Mouse (Mus musculus): ENCODE measurements around the gene Ccdc141. TPM values are rescaled to one million over a fixed set of nuclear protein-coding genes. Genes with fewer than 3 reads are reported as not detected.

Ccdc141 gene
- polyA plus RNA-seq, 1 experiment from 2014 or later: 10.7 TPM

DNA sequence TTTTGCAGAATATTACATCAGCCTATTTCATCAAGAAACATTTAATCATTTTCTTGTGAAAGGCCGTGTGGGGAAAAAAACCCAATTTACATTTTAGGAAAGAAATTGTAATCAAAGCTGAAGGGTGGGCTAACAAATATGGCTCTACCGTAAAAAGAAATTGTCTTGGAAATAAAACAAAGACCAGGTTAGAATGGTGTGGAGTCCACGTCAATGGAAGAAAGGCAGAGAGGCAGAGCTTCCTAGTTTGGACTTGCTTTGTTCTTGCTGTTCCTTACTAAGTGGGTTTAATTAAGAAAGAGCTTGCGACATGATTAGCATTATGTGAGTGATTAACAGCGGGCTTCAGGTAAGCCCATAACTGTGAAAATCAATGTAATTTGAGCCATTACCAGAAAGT, 199.4 kb downstream of the Ccdc141 start:
- H3K27me3 ChIP-seq (ENCODE audit: control insufficient read depth, insufficient read depth, low read length): no peaks in the 10 kb centered on the region
- peak overlapping the region; percentile 37; the same call in 1 of the 2 replicates for H3K9ac ChIP-seq
- ATAC-seq (ENCODE audit: low FRiP score) (peak; percentile 43; the same call in 1 of the 2 replicates), DNase-seq (ENCODE audit: low spot score) (no peak)
- 54% methylated on average over 5 of the region's 5 CpGs for WGBS
- no peaks in the 10 kb centered on the region for H3K4me1 ChIP-seq (replicated peaks; ENCODE audit: control insufficient read depth, insufficient read depth, low read length)
- no peaks in the 10 kb centered on the region for H3K9me3 ChIP-seq (ENCODE audit: control insufficient read depth, low read length)
- no peak overlapping the region for H3K4me3 ChIP-seq (replicated peaks; ENCODE audit: low read length)
- no peak overlapping the region for H3K27ac ChIP-seq
- H3K4me2 ChIP-seq (replicated peaks): 0 out of 2 replicates have a peak overlapping the region, but pooled peaks have one; percentile 5
- H3K36me3 ChIP-seq (replicated peaks; ENCODE audit: control insufficient read depth, insufficient read depth): no peaks in the 10 kb centered on the region

DNA sequence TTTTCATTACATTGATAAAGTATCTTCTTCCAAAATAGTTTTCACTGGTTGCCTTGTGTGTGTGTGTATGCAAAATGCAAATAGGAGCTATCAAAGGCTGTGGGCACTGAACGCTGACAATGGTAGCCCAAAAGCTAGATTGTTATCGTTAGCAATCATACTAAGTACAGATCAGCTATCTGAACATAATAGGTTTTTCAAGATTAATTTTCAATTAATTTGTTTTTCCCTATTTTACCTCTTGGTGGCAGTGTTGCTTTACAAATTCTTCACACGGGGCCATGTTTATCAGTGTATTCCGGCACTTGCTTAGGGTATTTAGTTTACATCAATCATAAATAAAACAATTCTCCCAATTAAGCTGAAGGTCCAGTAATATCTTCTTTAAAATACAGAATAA, 199.8 kb downstream of the Ccdc141 start:
- Histone ChIP-seq H3K27ac (no peak overlapping the region), H3K9me3 (ENCODE audit: control insufficient read depth, low read length) (no peaks in the 10 kb centered on the region), H3K4me1 (replicated peaks; ENCODE audit: control insufficient read depth, insufficient read depth, low read length) (no peaks in the 10 kb centered on the region), H3K4me3 (replicated peaks; ENCODE audit: low read length) (no peak overlapping the region), H3K4me2 (replicated peaks) (0 out of 2 replicates have a peak overlapping the region, but pooled peaks have one; percentile 5), H3K27me3 (ENCODE audit: control insufficient read depth, insufficient read depth, low read length) (no peaks in the 10 kb centered on the region), H3K36me3 (replicated peaks; ENCODE audit: control insufficient read depth, insufficient read depth) (no peaks in the 10 kb centered on the region), H3K9ac (no peak overlapping the region)
- ATAC-seq (ENCODE audit: low FRiP score): peak; percentile 74; the same call in 1 of the 2 replicates
- peak; percentile 84 for DNase-seq (ENCODE audit: low spot score)
- 23% methylated on average over 4 of the region's 4 CpGs for WGBS

- H3K4me1 ChIP-seq (replicated peaks; ENCODE audit: control insufficient read depth, insufficient read depth, low read length): no peaks in the 10 kb centered on the region
- no peaks in the 10 kb centered on the region for H3K36me3 ChIP-seq (replicated peaks; ENCODE audit: control insufficient read depth, insufficient read depth)
- 69% methylated on average over 6 of the region's 6 CpGs for WGBS
- no peaks in the 10 kb centered on the region for H3K27me3 ChIP-seq (ENCODE audit: control insufficient read depth, insufficient read depth, low read length)
- DNase-seq (ENCODE audit: low spot score) (no peak), ATAC-seq (ENCODE audit: low FRiP score) (no peak)
- no peaks in the 10 kb centered on the region for H3K9me3 ChIP-seq (ENCODE audit: control insufficient read depth, low read length)
- H3K9ac ChIP-seq: no peak overlapping the region
- H3K27ac ChIP-seq: no peak overlapping the region
- no peak overlapping the region for H3K4me2 ChIP-seq (replicated peaks)
- H3K4me3 ChIP-seq (replicated peaks; ENCODE audit: low read length): no peak overlapping the region
Observed at GRCm38 (mm10) chr2:76970204-76970603, 200.2 kb downstream of the Ccdc141 start.

GRCm38 (mm10) chr2:76969637-76970036, 200.8 kb downstream of the Ccdc141 start:
- Histone ChIP-seq H3K9ac (no peak overlapping the region), H3K4me2 (replicated peaks) (no peak overlapping the region), H3K4me1 (replicated peaks; ENCODE audit: control insufficient read depth, insufficient read depth, low read length) (no peaks in the 10 kb centered on the region), H3K36me3 (replicated peaks; ENCODE audit: control insufficient read depth, insufficient read depth) (no peaks in the 10 kb centered on the region), H3K4me3 (replicated peaks; ENCODE audit: low read length) (no peak overlapping the region), H3K27me3 (ENCODE audit: control insufficient read depth, insufficient read depth, low read length) (no peaks in the 10 kb centered on the region), H3K9me3 (ENCODE audit: control insufficient read depth, low read length) (no peaks in the 10 kb centered on the region), H3K27ac (no peak overlapping the region)
- DNase-seq (ENCODE audit: low spot score) (no peak), ATAC-seq (ENCODE audit: low FRiP score) (no peak)
- WGBS: 84% methylated on average over 21 of the region's 21 CpGs

DNA sequence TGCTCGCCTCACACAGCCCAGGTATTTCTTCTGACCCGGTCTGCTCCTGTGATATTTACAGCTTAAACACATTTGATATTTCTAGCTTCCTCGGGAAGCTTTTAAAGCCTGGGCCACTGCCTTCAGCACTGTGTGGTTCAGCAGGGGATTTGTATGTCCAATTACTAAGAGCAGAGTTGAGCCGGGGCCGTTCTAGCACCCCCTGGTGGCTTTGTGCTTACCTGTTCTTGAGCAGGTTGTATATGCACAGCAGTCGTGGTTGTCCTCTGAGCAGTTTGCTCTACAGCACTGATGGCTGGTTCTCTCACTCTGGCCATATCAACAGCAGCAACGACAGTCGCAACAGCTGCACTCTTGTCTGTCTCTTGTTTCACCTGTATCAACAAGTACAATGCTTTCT, 201.5 kb downstream of the Ccdc141 start:
- H3K9ac ChIP-seq: no peak overlapping the region
- H3K27ac ChIP-seq: no peak overlapping the region
- H3K4me3 ChIP-seq (replicated peaks; ENCODE audit: low read length): no peak overlapping the region
- DNase-seq (ENCODE audit: low spot score) (peak; percentile 82), ATAC-seq (ENCODE audit: low FRiP score) (peak; percentile 80; the same call in 1 of the 2 replicates)
- H3K27me3 ChIP-seq (ENCODE audit: control insufficient read depth, insufficient read depth, low read length): no peaks in the 10 kb centered on the region
- no peak overlapping the region for H3K4me2 ChIP-seq (replicated peaks)
- no peaks in the 10 kb centered on the region for H3K36me3 ChIP-seq (replicated peaks; ENCODE audit: control insufficient read depth, insufficient read depth)
- H3K4me1 ChIP-seq (replicated peaks; ENCODE audit: control insufficient read depth, insufficient read depth, low read length): no peaks in the 10 kb centered on the region
- 26% methylated on average over 8 of the region's 8 CpGs for WGBS
- no peaks in the 10 kb centered on the region for H3K9me3 ChIP-seq (ENCODE audit: control insufficient read depth, low read length)

DNA sequence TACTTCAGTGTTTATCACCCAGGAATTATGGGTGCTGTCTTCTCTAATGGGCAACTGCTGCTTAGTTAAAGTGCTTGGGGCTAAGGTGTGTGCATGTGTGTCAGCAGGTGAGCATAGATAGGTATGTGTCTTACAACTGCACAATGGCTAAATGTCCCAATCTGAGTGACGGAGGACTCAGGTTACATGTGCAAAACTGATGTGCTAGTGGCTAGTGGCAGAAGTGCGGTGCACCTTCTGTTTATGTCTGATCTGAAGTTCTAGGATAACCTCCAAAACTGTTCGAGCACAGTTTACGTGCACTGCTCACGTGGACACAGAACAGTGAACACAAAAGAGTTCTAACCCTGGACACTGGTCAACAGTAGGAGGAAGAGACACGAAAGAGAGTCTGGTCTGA, 203.9 kb downstream of the Ccdc141 start:
- no peak for ATAC-seq (ENCODE audit: low FRiP score)
- H3K9me3 ChIP-seq (ENCODE audit: control insufficient read depth, low read length): no peaks in the 10 kb centered on the region
- WGBS: 90% methylated on average over 6 of the region's 6 CpGs
- H3K27me3 ChIP-seq (ENCODE audit: control insufficient read depth, insufficient read depth, low read length): no peaks in the 10 kb centered on the region
- H3K9ac ChIP-seq: no peak overlapping the region
- H3K27ac ChIP-seq: no peak overlapping the region
- no peak overlapping the region for H3K4me2 ChIP-seq (replicated peaks)
- H3K4me3 ChIP-seq (replicated peaks; ENCODE audit: low read length): no peak overlapping the region
- DNase-seq (ENCODE audit: low spot score): no peak
- no peaks in the 10 kb centered on the region for H3K4me1 ChIP-seq (replicated peaks; ENCODE audit: control insufficient read depth, insufficient read depth, low read length)
- H3K36me3 ChIP-seq (replicated peaks; ENCODE audit: control insufficient read depth, insufficient read depth): no peaks in the 10 kb centered on the region

DNA sequence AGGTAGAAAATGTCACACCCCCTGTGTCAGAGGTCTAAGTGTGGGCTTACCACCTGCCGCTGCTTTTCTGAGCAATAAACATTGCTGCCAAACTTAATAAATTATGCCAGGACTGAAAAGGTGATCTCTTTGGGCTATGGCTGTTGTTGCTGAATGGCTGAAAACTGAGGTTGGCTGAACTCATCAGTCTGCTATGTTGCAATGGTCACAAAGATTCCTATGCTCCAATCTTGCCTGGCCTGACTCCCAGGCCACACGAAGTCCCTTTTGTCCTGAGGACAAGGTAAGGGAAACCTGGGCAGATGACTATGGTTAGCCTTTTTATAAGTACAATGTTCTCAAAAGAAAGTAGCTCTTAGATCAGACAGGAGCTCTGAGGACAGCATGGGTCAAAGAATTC, 204.4 kb downstream of the Ccdc141 start:
- Histone ChIP-seq H3K9ac (no peak overlapping the region), H3K4me3 (replicated peaks; ENCODE audit: low read length) (no peak overlapping the region), H3K4me2 (replicated peaks) (no peak overlapping the region), H3K36me3 (replicated peaks; ENCODE audit: control insufficient read depth, insufficient read depth) (no peaks in the 10 kb centered on the region), H3K27ac (no peak overlapping the region), H3K27me3 (ENCODE audit: control insufficient read depth, insufficient read depth, low read length) (no peaks in the 10 kb centered on the region), H3K4me1 (replicated peaks; ENCODE audit: control insufficient read depth, insufficient read depth, low read length) (no peaks in the 10 kb centered on the region), H3K9me3 (ENCODE audit: control insufficient read depth, low read length) (no peaks in the 10 kb centered on the region)
- WGBS: 84% methylated on average over 2 of the region's 2 CpGs
- DNase-seq (ENCODE audit: low spot score): no peak
- no peak for ATAC-seq (ENCODE audit: low FRiP score)

DNA sequence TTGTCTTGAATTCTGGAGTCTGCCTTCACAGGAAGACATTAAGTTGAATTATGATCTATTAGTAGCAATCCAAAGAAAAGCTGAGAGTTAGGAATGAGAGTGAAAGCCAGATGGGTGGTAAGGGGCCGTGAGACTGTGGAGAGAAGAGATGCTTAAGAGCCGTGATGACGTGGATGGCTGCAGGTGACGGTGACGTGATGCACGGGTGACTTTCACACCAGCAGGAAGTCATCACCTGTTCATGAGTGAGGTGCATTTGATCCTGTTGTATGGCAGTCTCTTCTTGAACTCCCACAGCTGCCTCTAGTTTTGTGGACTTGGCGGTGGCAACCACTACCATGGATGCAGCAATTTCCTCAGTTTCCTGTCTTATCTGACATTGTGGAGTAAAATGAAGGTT, 204.9 kb downstream of the Ccdc141 start:
- no peaks in the 10 kb centered on the region for H3K9me3 ChIP-seq (ENCODE audit: control insufficient read depth, low read length)
- H3K27ac ChIP-seq: no peak overlapping the region
- 90% methylated on average over 7 of the region's 7 CpGs for WGBS
- H3K36me3 ChIP-seq (replicated peaks; ENCODE audit: control insufficient read depth, insufficient read depth): no peaks in the 10 kb centered on the region
- ATAC-seq (ENCODE audit: low FRiP score) (no peak), DNase-seq (ENCODE audit: low spot score) (no peak)
- no peak overlapping the region for H3K9ac ChIP-seq
- no peaks in the 10 kb centered on the region for H3K4me1 ChIP-seq (replicated peaks; ENCODE audit: control insufficient read depth, insufficient read depth, low read length)
- H3K4me2 ChIP-seq (replicated peaks): no peak overlapping the region
- H3K4me3 ChIP-seq (replicated peaks; ENCODE audit: low read length): no peak overlapping the region
- H3K27me3 ChIP-seq (ENCODE audit: control insufficient read depth, insufficient read depth, low read length): no peaks in the 10 kb centered on the region

DNA sequence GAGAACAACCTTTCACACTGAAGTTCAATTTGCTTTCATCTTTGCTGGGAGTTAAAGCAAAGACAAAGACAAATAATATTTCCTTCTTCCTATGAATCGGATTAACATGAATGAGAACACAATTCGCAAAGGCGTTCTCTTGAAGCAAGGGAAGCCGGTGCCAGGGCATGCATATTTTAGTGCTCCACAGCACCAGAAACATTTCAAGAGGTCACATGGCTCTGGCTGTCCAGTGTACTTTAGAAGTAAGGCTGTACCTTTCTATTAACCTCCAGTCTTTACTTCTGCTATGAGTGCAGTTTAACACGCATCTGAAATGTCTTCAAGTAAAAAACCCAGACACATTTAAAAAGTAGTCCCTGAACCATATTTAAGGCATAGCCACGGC, 208.4 kb downstream of the Ccdc141 start:
- DNase-seq (ENCODE audit: low spot score) (no peak), ATAC-seq (ENCODE audit: low FRiP score) (no peak)
- H3K27me3 ChIP-seq (ENCODE audit: control insufficient read depth, insufficient read depth, low read length): no peaks in the 10 kb centered on the region
- H3K9me3 ChIP-seq (ENCODE audit: control insufficient read depth, low read length): no peaks in the 10 kb centered on the region
- H3K27ac ChIP-seq: no peak overlapping the region
- H3K4me3 ChIP-seq (replicated peaks; ENCODE audit: low read length): no peak overlapping the region
- 82% methylated on average over 6 of the region's 6 CpGs for WGBS
- H3K4me2 ChIP-seq (replicated peaks): no peak overlapping the region
- no peaks in the 10 kb centered on the region for H3K4me1 ChIP-seq (replicated peaks; ENCODE audit: control insufficient read depth, insufficient read depth, low read length)
- H3K36me3 ChIP-seq (replicated peaks; ENCODE audit: control insufficient read depth, insufficient read depth): no peaks in the 10 kb centered on the region
- no peak overlapping the region for H3K9ac ChIP-seq

DNA sequence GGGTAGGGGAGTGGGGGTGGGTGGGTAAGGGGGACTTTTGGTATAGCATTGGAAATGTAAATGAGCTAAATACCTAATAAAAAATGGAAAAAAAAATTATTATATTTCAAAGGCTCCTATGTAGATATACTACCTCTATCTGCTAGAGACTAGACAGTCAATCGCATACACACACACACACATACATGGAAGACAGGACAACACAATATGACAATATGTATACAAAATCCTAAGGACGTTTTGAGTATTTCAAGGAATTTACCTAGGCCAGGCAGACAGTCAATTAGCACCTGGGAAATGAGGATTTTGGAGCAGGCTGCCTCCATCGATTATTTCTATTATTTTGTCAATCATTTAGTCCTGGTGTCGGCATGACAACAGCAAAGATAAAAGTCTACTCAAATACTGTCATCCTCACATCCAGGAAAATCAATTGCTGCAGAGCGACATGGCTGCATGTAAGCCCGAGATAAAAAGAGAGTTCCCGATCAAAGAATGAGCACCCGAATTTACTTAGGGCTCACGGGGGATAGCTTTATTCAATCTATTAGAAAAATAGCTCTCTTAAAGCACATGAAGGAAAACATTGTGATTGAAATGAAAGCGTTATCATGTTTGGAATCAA, 208.9 kb downstream of the Ccdc141 start:
- 76% methylated on average over 10 of the region's 10 CpGs for WGBS
- Histone ChIP-seq H3K4me3 (replicated peaks; ENCODE audit: low read length) (no peak overlapping the region), H3K4me2 (replicated peaks) (no peak overlapping the region), H3K9me3 (ENCODE audit: control insufficient read depth, low read length) (no peaks in the 10 kb centered on the region), H3K9ac (no peak overlapping the region), H3K27ac (no peak overlapping the region), H3K27me3 (ENCODE audit: control insufficient read depth, insufficient read depth, low read length) (no peaks in the 10 kb centered on the region), H3K36me3 (replicated peaks; ENCODE audit: control insufficient read depth, insufficient read depth) (no peaks in the 10 kb centered on the region), H3K4me1 (replicated peaks; ENCODE audit: control insufficient read depth, insufficient read depth, low read length) (no peaks in the 10 kb centered on the region)
- no peak for DNase-seq (ENCODE audit: low spot score)
- ATAC-seq (ENCODE audit: low FRiP score): no peak
